ENCODE assay signal across 35 mouse cellular contexts in the genomic region with DNA sequence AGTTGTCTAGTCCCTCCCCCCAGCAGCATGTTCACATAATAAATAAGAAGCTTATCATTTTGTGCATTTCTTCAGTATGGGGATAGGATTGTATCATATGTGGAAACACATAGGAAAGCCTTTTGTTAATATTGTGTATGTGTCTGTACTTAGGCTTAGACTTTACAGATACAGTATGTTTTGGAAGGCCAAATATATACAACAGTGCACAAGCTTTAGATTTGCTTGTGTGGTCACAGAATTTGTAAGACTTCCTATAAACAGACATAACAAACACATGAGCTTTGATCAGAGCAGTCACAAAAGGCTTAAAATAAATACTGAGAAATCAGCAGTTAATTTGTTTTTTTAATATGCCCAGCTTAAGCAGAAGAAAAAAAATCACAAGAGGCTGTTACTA.
"Had no signal": no experiment of that assay in that cellular context is flagged by ENCODE, and none has a peak within 500 bp of the region (broad histone marks: within the 10 kb centered on the region; RNA-seq: fewer than 3 reads in every experiment).

No protein-coding gene starts in this region.

- H3K4me1 ChIP-seq: heart, embryonic 10.5 days; heart, embryonic 12.5 days; heart, embryonic 13.5 days; heart, embryonic 15.5 days; hindbrain, embryonic 12.5 days; hindbrain, embryonic 13.5 days; hindbrain, embryonic 15.5 days; intestine, embryonic 15.5 days; kidney, embryonic 15.5 days had no signal

- H3K36me3 ChIP-seq: heart, embryonic 10.5 days; heart, embryonic 12.5 days; heart, embryonic 13.5 days; heart, embryonic 15.5 days; hindbrain, embryonic 10.5 days; hindbrain, embryonic 12.5 days; hindbrain, embryonic 13.5 days; hindbrain, embryonic 15.5 days; intestine, embryonic 15.5 days; kidney, embryonic 15.5 days had no signal

- H3K27ac ChIP-seq: heart, adult 2 months; heart, embryonic 10.5 days; heart, embryonic 13.5 days; heart, embryonic 15.5 days; hindbrain, embryonic 10.5 days; hindbrain, embryonic 12.5 days; hindbrain, embryonic 13.5 days; hindbrain, embryonic 14.5 days; hindbrain, embryonic 15.5 days; hindbrain, postnatal 0 days; intestine, embryonic 15.5 days; kidney, embryonic 15.5 days; kidney, postnatal 0 days; layer of hippocampus, adult 2 months had no signal

- H3K4me3 ChIP-seq: heart, adult 2 months; heart, embryonic 10.5 days; heart, embryonic 12.5 days; heart, embryonic 13.5 days; heart, embryonic 15.5 days; hindbrain, embryonic 10.5 days; hindbrain, embryonic 12.5 days; hindbrain, embryonic 13.5 days; hindbrain, embryonic 15.5 days; intestine, embryonic 15.5 days; kidney, embryonic 15.5 days; layer of hippocampus, adult 2 months had no signal

- DNase-seq: heart, adult 2 months; heart, postnatal 10 days; heart, postnatal 14 days; heart, postnatal 36 days; heart, postnatal 4 days; kidney, adult 11 months; kidney, adult 18-20 months; kidney, adult 2 months; kidney, adult 8-10 months; kidney, adult 9 months; kidney, postnatal 10 days; kidney, postnatal 14 days; kidney, postnatal 25 days; kidney, postnatal 36 days; kidney, postnatal 4 days; layer of hippocampus, adult 9-11 months had no signal

- H3K9me3 ChIP-seq: heart, embryonic 10.5 days; heart, embryonic 12.5 days; heart, embryonic 13.5 days; heart, embryonic 15.5 days; hindbrain, embryonic 10.5 days; hindbrain, embryonic 12.5 days; hindbrain, embryonic 13.5 days; hindbrain, embryonic 15.5 days; intestine, embryonic 15.5 days; kidney, embryonic 15.5 days had no signal

- H3K4me2 ChIP-seq: heart, embryonic 11.5 days; heart, embryonic 12.5 days; heart, embryonic 13.5 days; heart, embryonic 15.5 days; hindbrain, embryonic 12.5 days; hindbrain, embryonic 13.5 days; hindbrain, embryonic 14.5 days; hindbrain, embryonic 15.5 days; intestine, embryonic 15.5 days; kidney, embryonic 15.5 days had no signal

- ATAC-seq: hindbrain, embryonic 16.5 days; hindbrain, postnatal 0 days; inflammation-experienced regulatory T-cells, adult 6 months; intestine, embryonic 15.5 days; intestine, embryonic 16.5 days; intestine, postnatal 0 days had no signal

- H3K9ac ChIP-seq: heart, embryonic 12.5 days; heart, embryonic 13.5 days; heart, embryonic 15.5 days; hindbrain, embryonic 12.5 days; hindbrain, embryonic 13.5 days; hindbrain, embryonic 14.5 days; hindbrain, embryonic 15.5 days; intestine, embryonic 15.5 days; kidney, embryonic 15.5 days had no signal

- H3K27me3 ChIP-seq: heart, embryonic 12.5 days; heart, embryonic 13.5 days; heart, embryonic 15.5 days; hindbrain, embryonic 12.5 days; hindbrain, embryonic 13.5 days; hindbrain, embryonic 15.5 days; intestine, embryonic 15.5 days; kidney, embryonic 15.5 days had no signal
